Mouse (Mus musculus) lung, embryonic 16.5 days (tissue): ENCODE measurements around the gene Nptxr. TPM values are rescaled to one million over a fixed set of nuclear protein-coding genes. Genes with fewer than 3 reads are reported as not detected.

Experiments
- ATAC-seq: fragments of 200-750 bp; cut with Nextera tagmentation; 2 replicates; pipeline ENCODE4 v1.8.0; 2017; ENCODE audit warnings: low read depth, mild to moderate bottlenecking, moderate library complexity
- H3K27ac ChIP-seq: fragments of 300-500 bp; sonication (generic); 2 replicates; pipeline ENCODE4 v1.5.1; 2014; ENCODE audit warnings: mild to moderate bottlenecking, control low read depth, low read length
- H3K27me3 ChIP-seq: fragments of 300-500 bp; sonication (generic); 2 replicates; pipeline ENCODE4 v1.6.1; 2014; ENCODE audit warnings: low read depth, low read length, mixed read lengths; ENCODE audit not compliant: control insufficient read depth, insufficient read depth
- H3K36me3 ChIP-seq: fragments of 300-500 bp; sonication (generic); 2 replicates; pipeline ENCODE4 v1.6.1; 2014; ENCODE audit warnings: low read length; ENCODE audit not compliant: control insufficient read depth, insufficient read depth
- H3K4me1 ChIP-seq: fragments of 300-500 bp; sonication (generic); replicated peaks from 2 replicates; pipeline ENCODE4 v1.6.1; 2014; ENCODE audit warnings: low read length, mixed read lengths; ENCODE audit not compliant: control insufficient read depth, insufficient read depth
- H3K4me2 ChIP-seq: fragments of 300-500 bp; sonication (generic); 2 replicates; pipeline ENCODE4 v1.6.1; 2014; ENCODE audit warnings: low read depth, low read length, control low read depth
- H3K4me3 ChIP-seq: fragments of 300-500 bp; sonication (generic); 2 replicates; pipeline ENCODE4 v1.5.1; 2014; ENCODE audit warnings: mild to moderate bottlenecking, low read length, control low read depth
- H3K9ac ChIP-seq: fragments of 300-500 bp; sonication (generic); 2 replicates; pipeline ENCODE4 v1.6.1; 2014; ENCODE audit warnings: low read length, control low read depth
- H3K9me3 ChIP-seq: fragments of 300-500 bp; sonication (generic); 2 replicates; pipeline ENCODE4 v1.6.1; 2016; ENCODE audit warnings: low read length; ENCODE audit not compliant: control insufficient read depth
- WGBS: fragments of 180-500 bp; shearing (Covaris S2); extraction: QIAGEN DNeasy Blood & Tissue Kit; methylation state at CpG from one replicate; pipeline ENCODE4 v1.1.7; 2014; 5-methylcytosine and 5-hydroxymethylcytosine counted together
- polyA plus RNA-seq: library from polyadenylated mRNA; unstranded; fragments of >200 nt; fragmentation: Nextera tagmentation; extraction: Ambion mirVana; gene quantifications from 2 replicates; pipeline ENCODE4 v1.2.1, GENCODE M21; 2015

The Nptxr gene
- polyA plus RNA-seq, 1 experiment from 2014 or later, result 2.4 TPM

GRCm38 (mm10) chr15:79797680-79798079 is 6.9 kb downstream of the Nptxr start:
- no peak for ATAC-seq
- H3K4me3 ChIP-seq, result no peak overlapping the region
- H3K9ac ChIP-seq, result no peak overlapping the region
- H3K36me3 ChIP-seq, result no peaks in the 10 kb centered on the region
- H3K4me2 ChIP-seq, result no peak overlapping the region
- H3K9me3 ChIP-seq, result no peaks in the 10 kb centered on the region
- H3K27me3 ChIP-seq, result peaks cover 11% of the 10 kb centered on the region
- WGBS, result 77% methylated on average over 8 of the region's 8 CpGs
- no peaks in the 10 kb centered on the region for H3K4me1 ChIP-seq
- H3K27ac ChIP-seq, result no peak overlapping the region

- Histone ChIP-seq H3K27me3 (peaks cover 5% of the 10 kb centered on the region), H3K4me1 (no peaks in the 10 kb centered on the region), H3K4me2 (no peak overlapping the region), H3K9ac (no peak overlapping the region), H3K36me3 (no peaks in the 10 kb centered on the region), H3K4me3 (no peak overlapping the region), H3K9me3 (no peaks in the 10 kb centered on the region), H3K27ac (no peak overlapping the region)
- 81% methylated on average over 7 of the region's 7 CpGs for WGBS
- ATAC-seq, result no peak
Observed at GRCm38 (mm10) chr15:79797096-79797495, 7.5 kb downstream of the Nptxr start.

- H3K27me3 ChIP-seq, result no peaks in the 10 kb centered on the region; the same call in 1 of the 2 replicates
- no peaks in the 10 kb centered on the region for H3K9me3 ChIP-seq
- no peak overlapping the region for H3K4me3 ChIP-seq
- H3K4me2 ChIP-seq, result no peak overlapping the region
- 67% methylated on average over 12 of the region's 12 CpGs for WGBS
- no peak overlapping the region for H3K9ac ChIP-seq
- no peak overlapping the region for H3K27ac ChIP-seq
- H3K36me3 ChIP-seq, result no peaks in the 10 kb centered on the region
- no peak for ATAC-seq
- H3K4me1 ChIP-seq, result no peaks in the 10 kb centered on the region
Observed at GRCm38 (mm10) chr15:79796256-79796655, 8.3 kb downstream of the Nptxr start.

DNA sequence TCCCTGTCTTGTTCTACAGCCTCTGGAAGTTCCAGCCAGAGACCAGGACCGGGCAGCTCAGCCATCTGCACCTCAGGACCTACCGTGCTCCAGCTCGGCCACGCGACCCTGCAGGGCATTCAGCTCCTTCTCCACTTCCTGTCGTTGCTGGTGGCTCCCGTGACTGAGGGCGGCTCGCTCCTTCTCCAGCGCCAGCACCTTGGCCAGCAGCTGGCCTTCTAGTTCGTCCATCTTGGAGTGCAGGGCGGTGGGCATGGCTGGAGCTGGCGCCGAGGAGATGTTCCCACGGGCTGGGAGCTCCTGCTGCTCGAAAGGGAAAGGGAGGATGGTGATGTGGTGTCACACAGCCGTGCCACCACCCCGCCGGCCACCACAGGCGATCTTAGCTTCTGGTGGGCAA is 10.4 kb downstream of the Nptxr start:
- Histone ChIP-seq H3K9ac (no peak overlapping the region), H3K27me3 (no peaks in the 10 kb centered on the region; the same call in 1 of the 2 replicates), H3K27ac (no peak overlapping the region), H3K36me3 (no peaks in the 10 kb centered on the region), H3K9me3 (no peaks in the 10 kb centered on the region), H3K4me2 (no peak overlapping the region), H3K4me3 (no peak overlapping the region), H3K4me1 (no peaks in the 10 kb centered on the region)
- no peak for ATAC-seq
- 23% methylated on average over 20 of the region's 20 CpGs for WGBS

DNA sequence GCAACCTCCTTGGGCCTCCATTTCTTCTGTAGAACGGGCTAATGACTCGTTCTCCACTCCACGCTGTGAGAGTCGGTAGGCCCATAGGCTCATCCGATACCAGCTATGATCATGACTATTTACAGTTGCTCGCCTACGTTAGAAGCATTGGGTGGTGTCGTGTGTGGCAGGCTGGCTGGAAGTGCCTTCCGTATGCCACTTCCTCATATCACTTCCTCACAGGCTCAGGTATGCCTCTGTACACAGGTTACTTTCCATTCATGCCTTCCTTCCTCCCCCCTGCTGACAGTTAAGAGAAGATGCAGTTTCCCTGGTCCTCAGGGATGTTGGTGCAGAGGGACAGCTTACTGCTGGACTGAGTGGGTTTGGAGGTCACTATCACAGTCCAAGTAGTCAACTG is 11.5 kb downstream of the Nptxr start:
- Histone ChIP-seq H3K4me1 (no peaks in the 10 kb centered on the region), H3K9me3 (no peaks in the 10 kb centered on the region), H3K36me3 (no peaks in the 10 kb centered on the region), H3K4me2 (no peak overlapping the region), H3K9ac (no peak overlapping the region), H3K27ac (no peak overlapping the region), H3K27me3 (no peaks in the 10 kb centered on the region; the same call in 1 of the 2 replicates), H3K4me3 (no peak overlapping the region)
- WGBS, result 87% methylated on average over 9 of the region's 9 CpGs
- ATAC-seq, result no peak

GRCm38 (mm10) chr15:79792455-79792854 is 12.1 kb downstream of the Nptxr start:
- H3K27me3 ChIP-seq, result no peaks in the 10 kb centered on the region; the same call in 1 of the 2 replicates
- ATAC-seq, result 0 out of 2 replicates have a peak, but pooled peaks have one; percentile 27
- no peaks in the 10 kb centered on the region for H3K9me3 ChIP-seq
- H3K27ac ChIP-seq, result no peak overlapping the region
- H3K4me3 ChIP-seq, result no peak overlapping the region
- H3K9ac ChIP-seq, result no peak overlapping the region
- H3K36me3 ChIP-seq, result no peaks in the 10 kb centered on the region
- no peaks in the 10 kb centered on the region for H3K4me1 ChIP-seq
- H3K4me2 ChIP-seq, result no peak overlapping the region
- WGBS, result 22% methylated on average over 19 of the region's 19 CpGs

- no peaks in the 10 kb centered on the region; the same call in 1 of the 2 replicates for H3K27me3 ChIP-seq
- no peaks in the 10 kb centered on the region for H3K36me3 ChIP-seq
- ATAC-seq, result peak; percentile 43; the same call in 1 of the 2 replicates
- no peak overlapping the region for H3K4me2 ChIP-seq
- no peak overlapping the region for H3K27ac ChIP-seq
- 2% methylated on average over 12 of the region's 12 CpGs for WGBS
- no peak overlapping the region for H3K9ac ChIP-seq
- no peak overlapping the region for H3K4me3 ChIP-seq
- no peaks in the 10 kb centered on the region for H3K4me1 ChIP-seq
- no peaks in the 10 kb centered on the region for H3K9me3 ChIP-seq
Observed at GRCm38 (mm10) chr15:79791502-79791901, 13.1 kb downstream of the Nptxr start.

- Histone ChIP-seq H3K27me3 (no peaks in the 10 kb centered on the region; the same call in 1 of the 2 replicates), H3K9ac (no peak overlapping the region), H3K4me1 (no peaks in the 10 kb centered on the region), H3K27ac (no peak overlapping the region), H3K36me3 (no peaks in the 10 kb centered on the region), H3K4me3 (no peak overlapping the region), H3K4me2 (no peak overlapping the region), H3K9me3 (no peaks in the 10 kb centered on the region)
- WGBS, result 77% methylated on average over 6 of the region's 6 CpGs
- no peak for ATAC-seq
Observed at GRCm38 (mm10) chr15:79790905-79791304, 13.7 kb downstream of the Nptxr start.

DNA sequence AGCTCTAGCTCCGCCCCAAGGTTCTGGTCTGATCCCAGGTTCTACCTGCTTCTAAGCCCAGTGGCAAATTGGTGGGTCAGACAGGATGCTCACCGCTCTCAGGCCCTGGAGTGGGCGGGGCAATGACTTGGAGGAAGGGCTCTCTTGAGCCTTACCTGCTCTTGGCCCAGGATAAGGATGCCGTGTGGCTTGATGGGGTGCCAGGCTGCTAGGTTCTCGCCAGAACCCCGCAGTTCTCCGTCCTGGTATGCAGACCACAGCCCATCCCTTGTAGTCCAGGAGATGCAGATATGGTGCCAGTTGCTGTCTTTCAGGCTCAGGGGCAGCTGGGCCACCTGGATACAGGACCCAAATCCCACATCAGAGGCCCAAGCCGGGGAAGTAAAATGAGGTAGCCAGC is 14.5 kb downstream of the Nptxr start:
- 43% methylated on average over 8 of the region's 8 CpGs for WGBS
- no peak overlapping the region for H3K4me2 ChIP-seq
- ATAC-seq, result no peak
- no peak overlapping the region for H3K27ac ChIP-seq
- H3K9me3 ChIP-seq, result no peaks in the 10 kb centered on the region
- H3K27me3 ChIP-seq, result no peaks in the 10 kb centered on the region; the same call in 1 of the 2 replicates
- no peak overlapping the region for H3K9ac ChIP-seq
- H3K4me3 ChIP-seq, result no peak overlapping the region
- H3K4me1 ChIP-seq, result no peaks in the 10 kb centered on the region
- H3K36me3 ChIP-seq, result no peaks in the 10 kb centered on the region

DNA sequence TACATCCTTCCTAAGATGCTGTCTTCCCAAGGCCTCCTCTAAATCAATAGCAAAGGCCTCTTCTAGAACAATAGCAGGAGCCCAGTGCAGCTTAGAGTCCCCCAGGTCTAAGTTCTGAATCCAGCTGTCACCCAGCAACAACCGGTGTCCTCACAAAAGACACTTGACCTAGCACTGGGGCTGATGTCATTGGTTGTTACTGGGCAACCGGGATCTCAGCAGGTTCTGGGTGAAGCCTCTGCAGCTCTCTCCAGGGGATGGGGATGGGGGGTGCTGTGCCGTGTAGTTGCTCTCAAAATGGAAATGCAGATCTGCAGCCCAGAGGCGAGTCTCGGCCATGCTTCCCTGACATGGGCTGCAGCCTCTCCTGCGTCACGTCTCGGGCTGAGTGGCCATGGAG is 16.8 kb downstream of the Nptxr start:
- Histone ChIP-seq H3K9ac (no peak overlapping the region), H3K4me1 (no peaks in the 10 kb centered on the region), H3K36me3 (no peaks in the 10 kb centered on the region), H3K9me3 (no peaks in the 10 kb centered on the region), H3K4me2 (no peak overlapping the region), H3K4me3 (no peak overlapping the region), H3K27ac (no peak overlapping the region), H3K27me3 (no peaks in the 10 kb centered on the region; the same call in 1 of the 2 replicates)
- WGBS, result 48% methylated on average over 8 of the region's 8 CpGs
- ATAC-seq, result no peak
